Mouse (Mus musculus) liver, adult 2 months (tissue): ENCODE data around the gene Olfr521.

ENCODE experiments used
- CTCF ChIP-seq: fragments of 200-500 bp; IDR thresholded peaks from 2 replicates; pipeline ENCODE4 v1.5.1; 2011; ENCODE audit warnings: low read depth, low read length, control low read depth
- POLR2A ChIP-seq: fragments of 200-500 bp; IDR thresholded peaks from 2 replicates; pipeline ENCODE4 v1.6.1; 2011; ENCODE audit warnings: low read length, control low read depth; ENCODE audit not compliant: insufficient read depth; ENCODE audit errors: extremely low read depth

DNA sequence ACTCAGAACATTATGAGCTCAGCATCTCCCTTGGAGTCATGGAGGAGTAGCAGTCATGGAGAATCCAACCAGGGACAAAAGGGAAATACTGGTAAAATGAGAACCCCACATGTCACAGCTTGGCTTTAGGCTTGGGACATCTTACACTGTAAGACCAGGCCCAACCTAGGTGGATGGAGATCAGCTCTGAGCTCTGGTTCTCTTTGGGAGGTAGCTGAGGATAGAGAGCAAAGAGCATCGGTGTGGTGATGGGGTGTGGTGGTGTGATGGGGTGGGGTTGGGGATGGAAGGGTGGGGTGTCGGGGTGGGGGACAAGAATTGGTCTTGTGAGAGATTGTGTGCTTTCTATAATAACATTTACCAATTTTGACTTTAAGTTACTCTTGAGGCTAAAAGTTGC is 47.5 kb downstream of the Olfr521 start:
- TF ChIP-seq CTCF (no peak), POLR2A (no peak)
